24 mouse cellular contexts compared by ENCODE assay signal in the genomic region with DNA sequence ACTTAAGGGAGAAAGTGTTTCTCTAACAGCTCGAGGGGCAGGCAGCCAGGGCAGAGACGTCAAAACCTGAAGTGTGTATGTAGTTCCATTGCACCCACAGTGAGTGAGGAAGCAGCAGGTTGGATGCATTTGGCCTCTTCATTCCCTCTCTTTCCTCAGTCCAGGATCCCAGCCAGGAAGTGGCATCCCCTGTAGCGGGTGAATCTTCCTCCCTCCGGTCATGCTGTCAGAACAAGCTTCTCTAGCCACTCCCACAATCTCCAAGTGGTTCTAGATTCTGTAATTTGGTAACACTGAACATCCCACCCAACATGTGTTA. TPM values are rescaled to one million over a fixed set of nuclear protein-coding genes. Genes with fewer than 3 reads are reported as not detected.
DNase-seq lines count a peak whose midpoint lies in the region; ATAC-seq lines count a peak whose summit lies in the region.
"Had no signal": no experiment of that assay in that cellular context is flagged by ENCODE, and none has a peak within 500 bp of the region (broad histone marks: within the 10 kb centered on the region; RNA-seq: fewer than 3 reads in every experiment).

No protein-coding gene starts in this region.

- H3K4me1 ChIP-seq in forebrain, embryonic 16.5 days (replicated peaks; ENCODE audit: control insufficient read depth, insufficient read depth, low read length): peaks cover 32% of the 10 kb centered on the region
- H3K4me1 ChIP-seq in forebrain, embryonic 14.5 days (ENCODE audit: control insufficient read depth, insufficient read depth, low read length): peaks cover 13% of the 10 kb centered on the region
- H3K4me1 ChIP-seq in midbrain, embryonic 10.5 days: peaks cover 79% of the 10 kb centered on the region
- peaks cover 5% of the 10 kb centered on the region for H3K4me1 ChIP-seq in midbrain, embryonic 16.5 days (ENCODE audit: control insufficient read depth, insufficient read depth, low read length)
- H3K4me1 ChIP-seq in midbrain, embryonic 14.5 days (ENCODE audit: control insufficient read depth, insufficient read depth, low read length): peaks cover 29% of the 10 kb centered on the region

- H3K27me3 ChIP-seq in forebrain, embryonic 16.5 days (replicated peaks; ENCODE audit: control insufficient read depth, insufficient read depth, low read length): no peaks in the 10 kb centered on the region
- H3K27me3 ChIP-seq in forebrain, embryonic 14.5 days (replicated peaks; ENCODE audit: control insufficient read depth, insufficient read depth, low read length): no peaks in the 10 kb centered on the region
- peaks cover 14% of the 10 kb centered on the region; the same call in 1 of the 2 replicates for H3K27me3 ChIP-seq in midbrain, embryonic 10.5 days (ENCODE audit: low read depth, poor library complexity, severe bottlenecking)
- H3K27me3 ChIP-seq in midbrain, embryonic 16.5 days (ENCODE audit: control insufficient read depth, insufficient read depth, low read depth, low read length): 0 out of 2 replicates have a peak, but pooled peaks cover 4% of the 10 kb centered on the region
- H3K27me3 ChIP-seq in midbrain, embryonic 14.5 days (ENCODE audit: control insufficient read depth, insufficient read depth, low read length): no peaks in the 10 kb centered on the region; the same call in 1 of the 2 replicates
- H3K27me3 ChIP-seq: liver, embryonic 15.5 days; lung, embryonic 15.5 days; neural tube, embryonic 13.5 days; stomach, embryonic 15.5 days had no signal

- H3K27ac ChIP-seq in forebrain, embryonic 16.5 days (ENCODE audit: low read length): peak overlapping the region; percentile 18; the same call in 1 of the 2 replicates
- H3K27ac ChIP-seq in forebrain, embryonic 14.5 days (ENCODE audit: low read depth, low read length): no peak overlapping the region
- H3K27ac ChIP-seq in midbrain, embryonic 10.5 days (replicated peaks): peak overlapping the region; percentile 53
- no peak overlapping the region for H3K27ac ChIP-seq in midbrain, embryonic 16.5 days (ENCODE audit: low read length)
- peak overlapping the region; percentile 37; the same call in 1 of the 2 replicates for H3K27ac ChIP-seq in midbrain, embryonic 14.5 days (replicated peaks; ENCODE audit: low read depth, low read length)
- H3K27ac ChIP-seq: gastrocnemius, adult 2 months; liver, embryonic 15.5 days; lung, embryonic 15.5 days; stomach, embryonic 15.5 days had no signal

- 71% methylated on average over 4 of the region's 4 CpGs for WGBS in forebrain, embryonic 16.5 days
- 79% methylated on average over 4 of the region's 4 CpGs for WGBS in forebrain, embryonic 14.5 days
- WGBS in midbrain, embryonic 10.5 days: 92% methylated on average over 4 of the region's 4 CpGs
- WGBS in midbrain, embryonic 16.5 days: 84% methylated on average over 4 of the region's 4 CpGs
- WGBS in midbrain, embryonic 14.5 days: 73% methylated on average over 4 of the region's 4 CpGs

- peak; percentile 10 to 17 for DNase-seq in cerebellum, adult 18-20 months
- no peak for DNase-seq in cerebellum, postnatal 36 days
- DNase-seq in forebrain, embryonic 14.5 days (ENCODE audit: low spot score): no peak
- DNase-seq in midbrain, embryonic 10.5 days (ENCODE audit: low spot score): no peak
- DNase-seq in midbrain, embryonic 14.5 days: no peak
- DNase-seq in kidney, postnatal 36 days: no peak
- DNase-seq: adrenal gland, postnatal 14 days; gastrocnemius, adult 2 months; kidney, adult 18-20 months; layer of hippocampus, adult 9-11 months; liver; lung, postnatal 36 days; retina, postnatal 1 day; thymus, adult 18-20 months; thymus, postnatal 36 days had no signal

- H3K9ac ChIP-seq in forebrain, embryonic 16.5 days (replicated peaks; ENCODE audit: low read depth, low read length): no peak overlapping the region
- no peak overlapping the region for H3K9ac ChIP-seq in forebrain, embryonic 14.5 days (ENCODE audit: low read length)
- H3K9ac ChIP-seq in midbrain, embryonic 16.5 days (ENCODE audit: low read depth, low read length): no peak overlapping the region
- no peak overlapping the region for H3K9ac ChIP-seq in midbrain, embryonic 14.5 days (replicated peaks; ENCODE audit: low read length)
- H3K9ac ChIP-seq: liver, embryonic 15.5 days; lung, embryonic 15.5 days; neural tube, embryonic 13.5 days; stomach, embryonic 15.5 days had no signal

- H3K9me3 ChIP-seq in forebrain, embryonic 16.5 days (ENCODE audit: control insufficient read depth, low read length): no peaks in the 10 kb centered on the region
- no peaks in the 10 kb centered on the region for H3K9me3 ChIP-seq in forebrain, embryonic 14.5 days (replicated peaks; ENCODE audit: control insufficient read depth, low read length)
- no peaks in the 10 kb centered on the region for H3K9me3 ChIP-seq in midbrain, embryonic 10.5 days (replicated peaks)
- H3K9me3 ChIP-seq in midbrain, embryonic 16.5 days (replicated peaks; ENCODE audit: control insufficient read depth, low read length, poor library complexity, severe bottlenecking): no peaks in the 10 kb centered on the region
- H3K9me3 ChIP-seq in midbrain, embryonic 14.5 days (ENCODE audit: control insufficient read depth, low read length): no peaks in the 10 kb centered on the region
- H3K9me3 ChIP-seq: limb, embryonic 10.5 days; liver, embryonic 15.5 days; lung, embryonic 15.5 days; neural tube, embryonic 13.5 days; stomach, embryonic 15.5 days had no signal

- H3K4me3 ChIP-seq in forebrain, embryonic 16.5 days (replicated peaks; ENCODE audit: low read length): no peak overlapping the region
- no peak overlapping the region for H3K4me3 ChIP-seq in forebrain, embryonic 14.5 days (ENCODE audit: low read depth, low read length)
- H3K4me3 ChIP-seq in midbrain, embryonic 10.5 days: no peak overlapping the region
- no peak overlapping the region for H3K4me3 ChIP-seq in midbrain, embryonic 16.5 days (ENCODE audit: low read depth, low read length)
- no peak overlapping the region for H3K4me3 ChIP-seq in midbrain, embryonic 14.5 days (replicated peaks; ENCODE audit: low read depth, low read length)
- H3K4me3 ChIP-seq: gastrocnemius, adult 2 months; limb, embryonic 10.5 days; liver, embryonic 15.5 days; lung, embryonic 15.5 days; myocyte; neural tube, embryonic 13.5 days; stomach, embryonic 15.5 days had no signal

- H3K36me3 ChIP-seq in forebrain, embryonic 16.5 days (ENCODE audit: control insufficient read depth, insufficient read depth): no peaks in the 10 kb centered on the region
- H3K36me3 ChIP-seq in forebrain, embryonic 14.5 days (ENCODE audit: control insufficient read depth, insufficient read depth, low read length): no peaks in the 10 kb centered on the region
- peaks cover 6% of the 10 kb centered on the region; the same call in 1 of the 2 replicates for H3K36me3 ChIP-seq in midbrain, embryonic 10.5 days
- H3K36me3 ChIP-seq in midbrain, embryonic 16.5 days (ENCODE audit: control insufficient read depth, insufficient read depth, low read length): no peaks in the 10 kb centered on the region
- H3K36me3 ChIP-seq in midbrain, embryonic 14.5 days (ENCODE audit: control insufficient read depth, insufficient read depth, low read length): no peaks in the 10 kb centered on the region
- H3K36me3 ChIP-seq: liver, embryonic 15.5 days; lung, embryonic 15.5 days; neural tube, embryonic 13.5 days; stomach, embryonic 15.5 days had no signal

- no peak overlapping the region for H3K4me2 ChIP-seq in forebrain, embryonic 16.5 days (ENCODE audit: low read length)
- H3K4me2 ChIP-seq in forebrain, embryonic 14.5 days (ENCODE audit: low read length): no peak overlapping the region
- no peak overlapping the region for H3K4me2 ChIP-seq in midbrain, embryonic 16.5 days (ENCODE audit: low read length)
- no peak overlapping the region for H3K4me2 ChIP-seq in midbrain, embryonic 14.5 days (ENCODE audit: low read length)
- H3K4me2 ChIP-seq: liver, embryonic 15.5 days; lung, embryonic 15.5 days; neural tube, embryonic 13.5 days; stomach, embryonic 15.5 days had no signal

- ATAC-seq in forebrain, embryonic 16.5 days: peak; percentile 24
- no peak for ATAC-seq in forebrain, embryonic 14.5 days
- ATAC-seq in midbrain, embryonic 16.5 days: no peak
- no peak for ATAC-seq in midbrain, embryonic 14.5 days (ENCODE audit: low FRiP score, low TSS enrichment)
- ATAC-seq: inflammation-experienced regulatory T-cells, adult 6 months had no signal

RNA-seq across cellular contexts. Expression of gene Myo10, which starts 52.6 kb away (rescaled TPM):
- 38.4 and 44.8 TPM in 2 replicates for polyA plus RNA-seq in forebrain, embryonic 16.5 days (2015; fragmentation: Nextera tagmentation; extraction: Ambion mirVana)
- polyA plus RNA-seq in forebrain, embryonic 14.5 days (2014; fragmentation: Nextera tagmentation; extraction: Ambion mirVana): 36.2 and 41.6 TPM in 2 replicates
- polyA plus RNA-seq in midbrain, embryonic 10.5 days (2016; fragmentation: Nextera tagmentation; extraction: Ambion mirVana): 74.7 and 86.0 TPM in 2 replicates
- polyA plus RNA-seq in midbrain, embryonic 16.5 days (2015; fragmentation: Nextera tagmentation; extraction: Ambion mirVana): 26.8 and 28.8 TPM in 2 replicates
- 24.5 and 33.6 TPM in 2 replicates for polyA plus RNA-seq in midbrain, embryonic 14.5 days (2014; fragmentation: Nextera tagmentation; extraction: Ambion mirVana)

Comparison
In these comparisons a context has a peak if more than half of its experiments do, and no peak if none do; other contexts are left out.
1. DNase-seq: peak in cerebellum, adult 18-20 months (2 of 2); none in cerebellum, postnatal 36 days (0 of 2), forebrain, embryonic 14.5 days (single experiment), midbrain, embryonic 10.5 days (single experiment), midbrain, embryonic 14.5 days (single experiment) and kidney, postnatal 36 days (0 of 2).
2. H3K27ac ChIP-seq: peak in forebrain, embryonic 16.5 days (single experiment), midbrain, embryonic 10.5 days (single experiment) and midbrain, embryonic 14.5 days (single experiment); none in forebrain, embryonic 14.5 days (single experiment) and midbrain, embryonic 16.5 days (single experiment).